Mouse (Mus musculus) lung, postnatal 0 days (tissue): ENCODE measurements around the gene Mpped2.

ENCODE experiments used
- CTCF ChIP-seq: IDR thresholded peaks from 2 replicates; pipeline ENCODE4 v1.5.1; 2016; ENCODE audit warnings: antibody characterized with exemption, mild to moderate bottlenecking
- EP300 ChIP-seq: IDR thresholded peaks from 2 replicates; pipeline ENCODE4 v1.6.1; 2016; ENCODE audit warnings: antibody characterized with exemption, mild to moderate bottlenecking, control low read depth

- TF ChIP-seq EP300 = no peak
- TF ChIP-seq CTCF = no peak
Measured at GRCm38 (mm10) chr2:106866303-106866702, 173.2 kb downstream of the Mpped2 start.
